Mouse (Mus musculus) heart, adult 18-20 months (tissue): ENCODE measurements around the gene Gapdh. TPM values are rescaled to one million over a fixed set of nuclear protein-coding genes. Genes with fewer than 3 reads are reported as not detected.

Source experiments
- DNase-seq, 2 experiments: peaks; one replicate each; pipeline ENCODE4 v3.0.0; 2021 to 2022; ENCODE audit warnings: mixed read lengths in 1 of 2
- long read RNA-seq, 2 experiments: library from polyadenylated mRNA; stranded (forward); transcript quantifications; one replicate each; pipeline ENCODE4 v2.0.0; 2021
- total RNA-seq, 2 experiments: library from RNA; stranded (reverse); gene quantifications; 2 replicates each; pipeline ENCODE4 v1.2.3; 2021

Gene Gapdh
- total RNA-seq: 1,000 to 10,000 TPM; 4,422 to 5,568 TPM
- long read RNA-seq, experiment 1, transcript Gapdh-213 (1 exons, 3,289 nt): major isoform, 8 of 13 reads
- long read RNA-seq, experiment 1, partial matches to known transcripts: 0 of 13 reads
- long read RNA-seq, experiment 1, other reads (novel, unspliced or antisense): 4 of 13 reads
- long read RNA-seq, experiment 2, transcript Gapdh-213 (1 exons, 3,289 nt): major isoform, 5 of 12 reads
- long read RNA-seq, experiment 2, partial matches to known transcripts: 0 of 12 reads
- long read RNA-seq, experiment 2, other reads (novel, unspliced or antisense): 7 of 12 reads

DNA sequence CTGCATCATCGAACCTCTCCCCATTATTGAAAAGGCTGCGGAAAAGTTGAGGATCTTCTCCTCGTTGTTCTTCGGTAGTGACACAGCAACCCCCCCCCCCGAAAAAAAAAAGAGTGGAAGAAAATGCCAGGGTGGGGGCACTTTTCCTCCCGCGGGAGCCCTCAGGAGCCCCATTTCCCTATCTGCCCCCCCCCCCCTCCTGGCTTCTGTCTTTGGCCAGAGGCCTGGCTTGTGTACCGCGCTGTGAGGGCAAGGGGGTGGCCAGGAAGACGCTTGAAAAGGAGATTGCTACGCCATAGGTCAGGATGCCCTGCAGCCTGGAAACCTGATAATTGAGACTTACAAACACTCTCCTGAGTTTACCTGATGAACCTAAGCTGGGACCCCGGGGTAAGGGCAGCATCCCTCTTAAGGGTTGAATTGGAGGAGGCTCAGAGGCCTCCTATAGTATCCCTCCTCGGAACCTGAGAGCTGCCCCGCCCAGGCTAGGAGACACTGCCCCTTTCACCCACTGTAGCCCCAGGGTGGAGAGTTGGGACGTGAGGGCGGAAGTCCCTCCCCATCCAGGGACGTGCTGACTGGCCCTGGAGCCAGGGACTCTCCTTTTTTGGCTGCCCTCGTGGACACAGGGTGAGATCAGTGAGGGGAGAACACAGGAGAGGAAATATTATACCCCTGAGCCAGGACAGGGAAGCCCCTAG, at the start of gene Gapdh:
Gapdh (minus strand) TSS at position 417 of the 701 bp plus-strand sequence.
- peak; percentile 93 to 96 for DNase-seq

DNA sequence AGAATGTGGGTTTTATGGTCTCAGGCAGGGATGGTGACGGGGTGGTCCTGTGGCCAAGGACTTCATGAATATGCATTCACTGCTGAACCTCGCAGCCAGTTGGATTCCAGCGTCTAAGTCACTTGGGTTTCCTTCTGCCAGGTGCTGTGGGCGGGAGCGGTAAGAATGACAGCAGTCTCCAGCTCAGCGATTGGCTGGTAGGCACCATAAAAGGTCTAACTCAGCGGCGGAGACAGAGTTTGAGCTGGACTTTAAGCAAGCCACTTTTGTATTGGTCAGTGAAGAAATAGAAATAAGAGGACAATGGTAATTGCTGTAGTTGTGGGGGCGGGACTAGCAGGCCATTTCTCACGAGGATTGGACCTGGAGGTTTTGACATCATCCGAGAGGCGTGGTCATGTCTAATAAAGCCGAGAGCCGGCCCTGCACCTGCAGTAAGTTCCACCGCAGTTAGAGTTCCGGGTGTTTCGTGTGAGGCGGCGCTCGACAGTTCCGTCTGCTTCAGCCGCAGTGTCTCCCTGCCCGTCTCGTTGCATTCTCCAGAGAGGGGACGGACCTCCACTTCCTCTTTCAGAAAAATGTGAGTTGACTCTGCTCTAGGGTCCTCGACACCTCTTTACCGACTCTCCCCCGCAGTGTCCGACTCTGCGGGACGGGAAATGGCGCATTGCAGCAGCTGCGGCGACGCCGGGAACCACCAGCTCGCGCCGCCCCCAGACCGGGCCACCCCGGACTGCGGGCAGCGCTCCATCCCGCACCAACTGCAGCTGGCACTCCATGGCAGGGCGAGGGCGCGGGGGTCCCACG, 49.1 kb upstream of the Gapdh start, which contains the start of gene Vamp1:
Vamp1 (plus strand) TSS at position 404 of the 807 bp plus-strand sequence.
- DNase-seq: peak; percentile 96 to 97

GRCm38 (mm10) chr6:125213715-125214114, 47.4 kb upstream of the Gapdh start:
- DNase-seq: no peak

DNA sequence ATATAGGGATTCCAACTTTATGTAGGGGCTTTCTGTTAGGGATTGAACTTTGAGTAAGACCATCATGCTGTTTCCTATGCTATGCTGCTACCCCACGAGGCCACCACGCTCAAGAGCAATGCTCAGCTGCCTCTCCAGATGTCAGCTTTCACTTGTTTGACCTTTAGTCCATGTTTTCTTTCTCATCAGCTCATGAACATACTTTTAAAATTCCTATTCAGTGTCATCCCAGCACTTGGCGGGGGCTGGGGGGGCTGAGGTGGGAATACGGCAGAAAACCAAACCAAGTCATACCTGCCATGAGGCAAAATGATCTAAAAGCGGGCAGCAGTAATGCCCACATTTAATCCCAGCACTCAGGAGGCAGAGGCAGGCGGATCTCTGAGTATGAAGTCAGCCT, 46.9 kb upstream of the Gapdh start:
- DNase-seq: no peak

DNA sequence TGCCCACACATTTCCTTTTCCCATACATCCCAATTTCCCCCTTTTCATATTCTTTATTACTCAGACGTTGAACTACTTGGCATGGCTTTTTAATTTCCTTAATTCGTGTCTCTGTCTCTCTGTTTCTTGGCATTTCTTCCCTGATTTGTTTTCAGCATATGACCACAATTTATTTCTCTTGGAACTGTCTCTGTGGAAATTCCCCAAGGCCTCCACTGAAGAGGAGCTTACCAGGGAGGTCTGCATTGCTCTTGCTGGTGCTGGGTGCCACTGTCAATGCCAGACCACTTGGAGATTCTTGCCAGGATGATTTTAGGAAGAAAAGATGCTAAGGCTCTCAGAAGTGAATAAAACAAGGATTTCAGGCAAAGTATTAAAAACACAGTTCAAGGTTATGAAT, 46.4 kb upstream of the Gapdh start:
- no peak for DNase-seq

DNA sequence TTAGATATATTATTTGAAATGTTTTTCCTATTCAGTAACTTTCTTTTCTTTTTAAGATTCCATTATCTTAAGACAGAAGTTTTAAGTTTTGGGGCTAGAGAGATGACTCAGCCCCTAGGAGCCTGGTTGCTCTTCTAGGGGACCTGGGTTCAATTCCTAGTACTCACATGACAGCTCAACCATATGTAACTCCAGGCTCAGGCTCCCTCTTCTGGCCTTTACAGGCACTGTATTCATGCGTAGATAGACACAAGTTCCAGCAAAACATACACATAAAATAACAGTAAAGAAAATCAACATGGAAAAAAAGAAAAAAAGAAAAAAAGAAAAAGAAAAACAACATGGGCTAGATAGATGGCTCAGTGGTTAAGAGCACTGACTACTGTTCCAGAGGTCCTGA, 44.2 kb upstream of the Gapdh start:
- no peak for DNase-seq

DNA sequence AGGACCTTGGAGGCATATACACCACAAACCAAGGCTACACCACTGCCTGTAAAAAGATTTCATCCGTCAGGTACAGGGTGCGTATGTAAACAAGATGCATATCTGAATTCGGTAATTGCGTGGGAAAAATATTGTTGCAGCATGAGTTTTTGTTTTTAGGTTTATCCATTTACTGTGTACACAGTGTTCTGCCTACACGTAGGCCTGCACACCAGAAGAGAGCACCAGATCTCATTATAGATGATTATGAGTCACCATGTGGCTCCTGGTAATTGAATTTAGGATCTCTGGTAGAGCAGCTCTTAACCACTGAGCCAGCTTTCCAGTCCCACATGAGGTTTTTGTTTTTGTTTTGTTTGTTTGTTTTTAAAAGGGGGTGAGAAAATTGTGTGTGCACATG, 30.9 kb upstream of the Gapdh start:
- DNase-seq: no peak

DNA sequence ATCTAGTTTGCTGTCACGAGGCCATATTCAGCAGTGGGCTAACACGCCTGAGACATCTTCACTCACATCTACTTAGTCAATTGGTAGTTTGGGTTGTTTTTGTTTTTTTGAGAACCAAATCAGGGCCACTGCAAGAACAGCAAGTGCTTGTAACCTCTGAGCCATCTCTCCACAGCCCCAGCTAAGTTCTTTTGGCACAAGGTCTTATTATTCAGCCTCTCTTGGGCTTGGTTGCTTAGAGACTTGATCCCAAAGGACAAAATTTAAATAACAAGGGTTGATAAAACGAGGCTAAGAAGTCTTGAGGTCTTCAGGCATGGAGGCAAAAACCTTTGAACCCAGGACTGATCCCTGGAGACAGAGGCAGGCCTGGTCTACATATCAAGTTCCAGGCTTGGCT, 30.0 kb upstream of the Gapdh start:
- DNase-seq: peak; percentile 21 to 59

DNA sequence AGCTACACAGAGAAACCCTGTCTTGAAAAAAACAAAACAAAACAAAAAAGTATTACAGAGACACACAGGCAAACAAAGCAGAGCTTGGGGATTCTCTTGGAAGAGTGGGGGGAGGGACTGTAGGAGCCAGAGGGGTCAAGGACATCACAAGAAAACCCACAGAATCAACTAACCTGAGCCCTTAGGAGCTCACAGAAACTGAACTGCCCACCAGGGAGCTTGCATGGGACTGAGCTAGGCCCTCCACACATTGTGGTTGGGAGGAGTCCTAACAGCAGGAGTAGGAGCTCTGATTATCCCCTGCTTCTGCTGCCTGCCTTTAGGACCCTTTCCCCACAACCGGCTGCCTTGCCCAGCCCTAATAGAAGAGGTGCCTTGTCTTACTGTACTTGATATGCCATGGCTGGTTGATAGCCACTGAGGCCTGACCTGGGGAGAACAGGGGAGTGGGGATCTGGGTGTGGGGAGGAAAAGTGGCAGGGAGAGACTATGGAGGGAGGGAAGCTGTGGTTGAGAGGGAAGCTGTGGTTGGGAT, 29.3 kb upstream of the Gapdh start:
- no peak for DNase-seq

- no peak for DNase-seq
Observed at GRCm38 (mm10) chr6:125193390-125193789, 27.1 kb upstream of the Gapdh start.

- DNase-seq: no peak
Observed at GRCm38 (mm10) chr6:125192841-125193240, 26.6 kb upstream of the Gapdh start.

- peak; percentile 93 to 94 for DNase-seq
Observed at GRCm38 (mm10) chr6:125192016-125192714, 25.9 kb upstream of the Gapdh start.

DNA sequence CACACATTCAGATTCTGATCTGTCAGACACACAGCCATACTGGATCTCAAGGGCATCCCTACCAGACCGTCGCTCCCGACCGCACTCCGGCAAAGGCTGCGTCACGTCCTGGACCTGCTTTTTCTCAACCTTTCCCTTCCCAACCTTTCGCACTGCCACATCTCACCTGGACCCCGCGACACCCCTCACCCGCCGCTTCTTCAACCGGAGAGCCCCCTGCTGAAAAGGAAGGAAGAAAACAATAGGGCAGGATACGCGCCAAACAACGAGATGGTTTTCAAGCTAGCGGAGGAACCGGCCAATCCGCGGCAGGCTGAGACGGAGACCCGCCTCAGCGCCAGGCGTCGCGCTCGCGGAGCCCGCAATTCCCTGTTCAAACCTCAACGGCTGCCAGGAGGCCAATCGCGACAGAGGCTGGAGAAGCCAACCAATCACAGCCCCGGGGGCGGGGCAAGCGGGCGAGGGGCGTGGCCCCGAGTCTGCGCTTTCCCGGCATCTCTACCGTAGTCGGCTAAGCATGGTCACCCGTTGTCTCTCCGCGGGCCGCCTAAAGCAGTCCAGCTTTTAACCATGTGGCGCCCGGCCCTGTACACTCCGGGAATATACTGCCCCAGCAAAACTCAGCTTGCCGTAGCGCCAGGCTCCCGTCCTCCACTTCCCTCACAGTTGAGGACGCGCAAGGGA, 25.2 kb upstream of the Gapdh start, which contains the start of the genes Ncapd2 and Mrpl51:
Ncapd2 (minus strand) TSS at position 370 of the 684 bp plus-strand sequence.
Mrpl51 (plus strand) TSS at position 470 of the 684 bp plus-strand sequence.
- peak; percentile 98 for DNase-seq

DNA sequence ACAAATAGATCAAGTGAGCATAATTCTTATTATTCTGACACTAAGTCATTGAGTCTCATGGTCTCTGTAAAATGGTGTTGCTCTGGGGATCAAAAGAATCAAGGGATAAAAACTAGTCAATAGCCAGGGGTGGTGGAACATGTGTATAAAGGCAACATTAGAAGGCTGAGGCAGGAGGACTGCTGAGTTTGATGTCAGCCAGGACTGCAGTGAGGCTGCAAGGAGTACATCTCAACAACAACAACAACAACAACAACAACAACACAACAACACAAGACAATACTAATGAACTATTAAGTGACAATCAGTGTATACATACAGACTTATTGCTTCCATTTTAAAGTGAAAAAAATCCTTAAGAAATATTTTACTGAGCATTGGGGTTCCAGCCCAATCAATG, 24.5 kb upstream of the Gapdh start:
- no peak for DNase-seq

DNA sequence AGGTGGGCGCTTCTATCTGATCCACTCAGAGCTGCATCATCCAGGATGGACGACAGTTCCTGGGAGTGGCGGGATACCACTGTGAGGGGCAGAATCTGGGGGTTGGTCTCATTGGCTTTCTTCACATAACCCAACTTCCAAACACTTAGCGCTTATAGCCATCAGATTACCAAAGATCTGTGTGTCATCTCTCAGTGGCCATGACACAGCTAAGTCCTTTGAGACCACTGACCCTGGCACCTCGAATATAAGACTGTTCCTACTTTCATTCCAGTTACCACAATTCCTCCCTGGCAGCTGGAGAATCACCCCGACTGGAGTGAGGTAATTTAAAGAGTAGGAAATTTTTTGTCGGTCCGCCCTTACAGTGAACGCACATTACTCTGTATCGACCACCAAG, 19.9 kb upstream of the Gapdh start:
- DNase-seq: no peak

DNA sequence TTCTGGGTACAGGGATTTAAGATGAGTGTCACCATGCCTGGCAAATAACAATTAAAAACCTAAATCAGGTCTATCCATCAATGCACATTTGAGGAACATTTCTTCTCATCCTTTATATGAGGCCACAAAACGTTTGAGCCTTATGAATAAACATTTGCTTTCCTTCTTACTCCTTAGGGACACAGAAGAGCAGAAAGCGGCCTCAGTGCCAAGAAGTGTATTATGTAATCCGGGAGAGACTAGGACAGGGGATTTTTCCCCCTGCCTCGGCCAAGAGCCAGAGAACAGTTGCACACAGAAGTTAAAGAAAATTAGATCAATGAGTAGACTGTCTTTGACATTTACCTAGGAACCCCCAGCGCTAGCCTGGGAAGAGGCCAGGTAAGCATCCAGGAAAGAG, 15.9 kb upstream of the Gapdh start:
- peak; percentile 41 to 48 for DNase-seq

DNA sequence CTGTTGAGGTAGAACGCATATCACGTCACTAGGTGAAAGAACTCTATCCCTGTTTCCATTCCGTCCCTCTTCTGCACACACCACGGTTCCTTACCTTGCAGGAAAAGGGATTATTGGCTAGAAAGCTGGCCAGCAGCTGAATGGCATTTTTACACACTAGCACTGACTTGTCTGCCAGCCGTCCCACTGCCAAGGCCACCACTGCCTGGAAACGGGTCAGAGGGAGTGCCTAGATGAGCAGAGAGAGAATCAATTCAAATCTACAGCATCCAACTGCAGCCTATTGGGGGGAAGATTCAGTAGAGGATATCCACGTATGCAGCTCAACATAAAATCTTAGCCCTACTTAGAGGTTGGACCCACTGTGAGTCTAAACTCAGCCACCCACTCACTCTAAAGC, 13.3 kb upstream of the Gapdh start:
- DNase-seq: no peak

DNA sequence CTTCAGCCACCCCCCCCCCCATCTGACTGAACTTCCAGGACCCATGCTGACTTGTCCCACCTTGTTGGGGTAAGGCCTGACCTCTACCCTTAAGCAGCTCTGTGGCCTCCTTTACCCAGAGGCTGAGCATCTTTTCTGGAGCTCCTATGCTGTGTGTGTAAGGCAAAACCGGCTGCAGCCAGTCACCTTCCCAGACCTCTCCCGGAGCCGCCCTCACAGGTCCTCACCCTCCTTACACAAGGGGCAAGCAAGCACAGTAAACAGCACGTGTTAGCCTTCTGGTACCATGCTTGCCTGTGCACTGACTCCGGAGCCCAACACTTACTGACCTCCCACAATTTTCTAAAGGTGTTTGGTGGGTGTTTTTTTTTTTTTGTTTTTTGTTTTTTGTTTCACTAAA, 9.2 kb upstream of the Gapdh start:
- no peak for DNase-seq

GRCm38 (mm10) chr6:125173256-125173655, 7.0 kb upstream of the Gapdh start:
- DNase-seq: no peak

- no peak for DNase-seq
Observed at GRCm38 (mm10) chr6:125172474-125172873, 6.2 kb upstream of the Gapdh start.

- peak; percentile 25 to 36 for DNase-seq
Observed at GRCm38 (mm10) chr6:125170194-125170593, 3.9 kb upstream of the Gapdh start.
